Mouse (Mus musculus) kidney, postnatal 0 days (tissue): ENCODE measurements around the gene Tpcn1. TPM values are rescaled to one million over a fixed set of nuclear protein-coding genes. Genes with fewer than 3 reads are reported as not detected.
A peak's percentile ranks its signal among the peaks of the same experiment; 100 is the strongest.

ENCODE experiments used
- ATAC-seq: fragments of 200-750 bp; cut with Nextera tagmentation; replicated peaks from 2 replicates; pipeline ENCODE4 v1.8.0; 2017; ENCODE audit warnings: low read depth, moderate number of reproducible peaks, moderate TSS enrichment, moderate library complexity; ENCODE audit not compliant: low FRiP score
- DNase-seq: peaks from one replicate; pipeline ENCODE4 v3.0.0-alpha.2; 2016; ENCODE audit warnings: low spot score
- H3K27ac ChIP-seq: fragments of 300-500 bp; sonication (generic); 2 replicates; pipeline ENCODE4 v1.5.1; 2014; ENCODE audit warnings: mild to moderate bottlenecking
- H3K27me3 ChIP-seq: fragments of 300-500 bp; sonication (generic); 2 replicates; pipeline ENCODE4 v1.6.1; 2014; ENCODE audit warnings: low read length, mixed read lengths; ENCODE audit not compliant: insufficient read depth
- H3K36me3 ChIP-seq: fragments of 300-500 bp; sonication (generic); 2 replicates; pipeline ENCODE4 v1.6.1; 2014; ENCODE audit warnings: low read length, mixed read lengths; ENCODE audit not compliant: insufficient read depth
- H3K4me1 ChIP-seq: fragments of 300-500 bp; sonication (generic); replicated peaks from 2 replicates; pipeline ENCODE4 v1.6.1; 2014; ENCODE audit warnings: antibody characterized with exemption, low read length, mixed read lengths; ENCODE audit not compliant: insufficient read depth
- H3K4me2 ChIP-seq: fragments of 300-500 bp; sonication (generic); 2 replicates; pipeline ENCODE4 v1.6.1; 2014; ENCODE audit warnings: mild to moderate bottlenecking, low read length, moderate library complexity, mixed read lengths
- H3K4me3 ChIP-seq: fragments of 300-500 bp; sonication (generic); replicated peaks from 2 replicates; pipeline ENCODE4 v1.5.1; 2014; ENCODE audit warnings: low read depth, low read length
- H3K9ac ChIP-seq: fragments of 300-500 bp; sonication (generic); 2 replicates; pipeline ENCODE4 v1.6.1; 2014; ENCODE audit warnings: low read depth, low read length
- H3K9me3 ChIP-seq: fragments of 300-500 bp; sonication (generic); replicated peaks from 2 replicates; pipeline ENCODE4 v1.6.1; 2016; ENCODE audit warnings: low read length, inconsistent platforms, mixed read lengths
- CTCF ChIP-seq: IDR thresholded peaks from 2 replicates; pipeline ENCODE4 v1.5.1; 2016; ENCODE audit warnings: antibody characterized with exemption, low read depth, mild to moderate bottlenecking, moderate library complexity
- WGBS: fragments of 180-500 bp; shearing (Covaris S2); extraction: QIAGEN DNeasy Blood & Tissue Kit; methylation state at CpG from one replicate; pipeline ENCODE4 v1.1.7; 2014; 5-methylcytosine and 5-hydroxymethylcytosine counted together
- polyA plus RNA-seq: library from polyadenylated mRNA; unstranded; fragments of >200 nt; fragmentation: Nextera tagmentation; extraction: Ambion mirVana; gene quantifications from 2 replicates; pipeline ENCODE4 v1.2.1, GENCODE M21; 2015

The Tpcn1 gene
- polyA plus RNA-seq, 1 experiment from 2014 or later, result 35.4 TPM

DNA sequence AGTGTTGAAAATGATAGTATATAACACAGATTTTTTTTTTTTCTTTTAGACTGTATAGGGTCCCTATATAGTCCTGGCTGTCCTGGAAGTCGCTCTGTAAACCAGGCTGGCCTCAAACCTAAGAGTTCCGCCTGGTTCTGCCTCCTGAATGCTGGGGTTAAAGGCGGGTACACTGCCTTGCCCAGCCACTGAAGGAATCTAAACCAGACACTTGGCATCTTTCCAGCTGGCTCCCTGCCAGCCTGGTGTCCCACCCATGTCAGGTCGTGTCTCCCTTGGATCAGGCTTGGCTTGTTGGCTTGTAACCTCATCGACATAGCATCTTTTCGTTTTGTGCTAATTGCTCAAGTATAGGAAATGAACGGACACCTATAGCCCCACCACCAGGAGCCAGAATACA lies 40.2 kb upstream of the Tpcn1 start:
- no peak for DNase-seq
- H3K4me3 ChIP-seq, result no peak overlapping the region
- no peaks in the 10 kb centered on the region; the same call in 1 of the 2 replicates for H3K27me3 ChIP-seq
- ATAC-seq, result no peak
- no peak for TF ChIP-seq CTCF
- H3K27ac ChIP-seq, result no peak overlapping the region
- H3K9ac ChIP-seq, result no peak overlapping the region
- 53% methylated on average over 7 of the region's 7 CpGs for WGBS
- no peaks in the 10 kb centered on the region for H3K9me3 ChIP-seq
- H3K4me2 ChIP-seq, result no peak overlapping the region
- H3K4me1 ChIP-seq, result no peaks in the 10 kb centered on the region
- H3K36me3 ChIP-seq, result peaks cover 37% of the 10 kb centered on the region

DNA sequence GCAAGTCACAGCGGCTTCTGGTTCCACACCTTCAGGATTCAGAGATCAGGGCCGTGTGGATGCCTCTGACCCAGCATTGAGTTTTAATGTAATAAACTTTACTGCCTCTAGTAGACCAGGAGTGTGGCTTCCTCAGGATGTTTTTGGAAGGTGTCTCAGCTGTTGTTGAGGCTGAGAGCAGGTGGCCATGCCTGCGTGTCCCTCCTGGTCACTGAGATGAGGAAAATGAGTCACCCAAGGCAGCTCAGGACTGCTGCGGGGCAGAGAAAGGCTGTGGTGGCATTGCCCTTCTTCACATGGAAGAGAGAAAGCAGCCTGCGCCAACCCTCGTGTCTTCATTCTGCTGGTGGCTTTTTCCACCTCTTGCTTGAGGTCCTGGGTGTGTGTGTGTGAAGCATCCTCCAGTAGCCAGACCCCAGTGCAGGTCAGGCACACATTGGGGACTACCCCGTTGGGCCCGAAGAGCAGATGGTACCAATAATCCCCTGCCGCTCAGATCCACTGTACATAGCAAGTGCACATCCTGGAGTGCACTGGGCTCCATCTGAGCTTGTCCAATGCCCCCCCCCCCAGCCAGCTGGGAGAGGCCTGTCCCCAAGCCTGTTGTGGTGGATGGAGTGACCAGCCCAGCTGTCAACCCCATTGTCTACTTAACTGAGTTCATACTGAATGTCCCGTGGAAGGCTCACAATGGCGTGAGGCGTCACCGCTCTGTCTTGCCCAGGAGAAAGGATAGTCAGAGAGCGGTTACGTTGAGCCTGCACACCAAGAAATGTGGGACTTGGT lies 39.2 kb upstream of the Tpcn1 start:
- Histone ChIP-seq H3K27ac (no peak overlapping the region), H3K9ac (no peak overlapping the region), H3K27me3 (no peaks in the 10 kb centered on the region; the same call in 1 of the 2 replicates), H3K4me3 (no peak overlapping the region), H3K36me3 (peaks cover 45% of the 10 kb centered on the region), H3K4me2 (no peak overlapping the region), H3K4me1 (no peaks in the 10 kb centered on the region), H3K9me3 (no peaks in the 10 kb centered on the region)
- TF ChIP-seq CTCF, result no peak
- DNase-seq (no peak), ATAC-seq (no peak)
- WGBS, result 90% methylated on average over 15 of the region's 15 CpGs

DNA sequence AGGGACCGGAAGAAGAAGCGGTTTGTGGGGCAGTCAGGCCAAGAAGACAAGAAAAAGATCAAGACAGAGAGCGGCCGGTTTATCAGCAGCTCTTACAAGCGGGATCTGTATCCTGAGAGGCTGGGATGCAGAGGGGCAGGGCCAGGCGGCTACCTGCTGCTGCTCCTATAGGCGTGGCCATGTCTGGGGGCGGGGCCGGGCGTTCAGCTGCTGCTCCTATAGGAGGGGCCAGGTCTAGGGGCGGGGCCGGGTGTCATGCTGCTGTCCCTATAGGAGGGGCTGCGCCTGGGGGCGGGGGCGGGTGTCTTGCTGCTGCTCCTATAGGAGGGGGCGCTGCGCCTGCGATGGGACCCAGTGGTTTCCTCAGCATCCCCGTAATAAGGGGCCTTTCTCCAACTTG lies 37.9 kb upstream of the Tpcn1 start:
- TF ChIP-seq CTCF, result no peak
- H3K9me3 ChIP-seq, result no peaks in the 10 kb centered on the region
- no peak overlapping the region for H3K9ac ChIP-seq
- no peak overlapping the region for H3K27ac ChIP-seq
- ATAC-seq (peak; percentile 71), DNase-seq (peak; percentile 71)
- H3K36me3 ChIP-seq, result peaks cover 57% of the 10 kb centered on the region
- no peaks in the 10 kb centered on the region for H3K4me1 ChIP-seq
- no peak overlapping the region for H3K4me2 ChIP-seq
- no peak overlapping the region for H3K4me3 ChIP-seq
- no peaks in the 10 kb centered on the region; the same call in 1 of the 2 replicates for H3K27me3 ChIP-seq
- 47% methylated on average over 19 of the region's 19 CpGs for WGBS

DNA sequence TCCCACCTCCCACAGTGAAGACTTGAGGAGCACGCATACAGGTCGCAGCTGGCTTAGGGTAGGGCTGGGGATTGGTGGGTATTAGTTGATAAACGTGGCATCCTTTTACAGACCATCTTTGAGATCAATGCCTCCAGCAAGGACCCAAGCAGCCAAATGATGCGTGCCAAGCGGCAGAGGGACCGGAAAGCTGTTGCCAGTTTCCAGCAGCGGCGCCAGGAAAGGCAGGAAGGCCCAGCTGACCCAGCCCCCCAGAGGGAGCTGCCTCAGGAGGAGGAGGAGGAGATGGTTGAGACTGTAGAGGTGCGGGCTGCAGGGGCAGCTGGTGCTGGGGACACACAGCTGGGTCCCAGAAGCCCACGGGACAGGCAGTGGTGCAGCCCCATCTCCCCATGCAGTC lies 36.0 kb upstream of the Tpcn1 start:
- Histone ChIP-seq H3K4me2 (no peak overlapping the region), H3K9ac (no peak overlapping the region), H3K36me3 (peaks cover 70% of the 10 kb centered on the region), H3K27ac (no peak overlapping the region), H3K4me3 (no peak overlapping the region), H3K4me1 (no peaks in the 10 kb centered on the region), H3K27me3 (no peaks in the 10 kb centered on the region), H3K9me3 (no peaks in the 10 kb centered on the region)
- WGBS, result 87% methylated on average over 10 of the region's 10 CpGs
- no peak for TF ChIP-seq CTCF
- ATAC-seq (no peak), DNase-seq (no peak)

DNA sequence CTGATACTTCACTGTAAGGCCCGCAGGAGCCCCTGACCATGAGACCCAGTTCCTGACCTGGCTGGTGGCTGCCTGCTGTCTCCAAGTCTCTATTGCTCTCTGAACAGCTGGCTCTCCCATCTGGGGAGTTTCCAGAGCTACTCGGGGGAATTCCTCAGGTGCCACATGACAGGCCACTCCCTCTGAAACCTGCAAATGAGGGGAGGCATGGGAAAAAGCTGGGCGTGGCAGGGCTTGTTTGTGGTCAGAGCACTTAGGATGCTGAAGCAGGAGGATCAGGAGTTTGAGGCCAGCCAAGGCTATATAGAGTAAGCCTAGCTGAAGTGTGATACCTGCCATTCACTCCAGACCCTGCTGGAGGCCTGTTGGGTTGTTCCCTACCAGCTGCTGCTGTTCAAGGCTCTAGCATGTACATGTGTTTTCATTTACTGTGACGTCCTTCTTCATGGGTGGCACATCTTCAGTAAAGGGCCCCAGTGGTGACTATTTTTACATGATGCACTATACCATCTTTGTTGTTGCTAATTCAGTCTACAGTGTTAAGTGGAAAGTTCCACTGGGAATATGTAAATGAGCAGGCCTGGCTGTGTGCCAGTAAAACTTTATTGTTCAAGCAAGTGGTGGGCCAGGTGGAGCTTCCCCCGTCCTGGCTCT lies 33.9 kb upstream of the Tpcn1 start:
- 64% methylated on average over 5 of the region's 5 CpGs for WGBS
- Histone ChIP-seq H3K4me2 (no peak overlapping the region), H3K9ac (no peak overlapping the region), H3K27me3 (no peaks in the 10 kb centered on the region), H3K9me3 (no peaks in the 10 kb centered on the region), H3K27ac (no peak overlapping the region), H3K36me3 (peaks cover 86% of the 10 kb centered on the region), H3K4me3 (no peak overlapping the region), H3K4me1 (no peaks in the 10 kb centered on the region)
- no peak for TF ChIP-seq CTCF
- peak; percentile 28 for DNase-seq
- ATAC-seq, result no peak

DNA sequence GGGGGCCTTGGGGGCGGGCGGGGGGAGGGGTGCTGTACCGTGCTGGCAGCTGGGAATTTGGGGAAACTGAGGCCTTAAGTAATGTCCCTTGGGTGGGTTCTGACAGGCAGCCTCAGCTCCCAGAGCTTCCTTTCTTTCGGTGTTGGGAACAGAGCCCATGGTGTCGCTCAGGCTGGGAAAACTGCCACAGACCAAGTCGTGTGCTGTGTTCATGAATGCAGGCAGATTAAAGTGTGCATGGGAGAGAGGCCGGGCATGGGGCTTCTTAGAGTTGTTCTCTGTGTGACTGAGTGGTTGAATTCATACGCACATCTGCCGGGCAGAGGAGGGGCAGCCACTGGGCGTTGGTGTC lies 33.3 kb upstream of the Tpcn1 start:
- TF ChIP-seq CTCF, result no peak
- 90% methylated on average over 10 of the region's 10 CpGs for WGBS
- Histone ChIP-seq H3K4me2 (no peak overlapping the region), H3K27me3 (no peaks in the 10 kb centered on the region), H3K36me3 (peaks cover 86% of the 10 kb centered on the region), H3K4me3 (no peak overlapping the region), H3K4me1 (no peaks in the 10 kb centered on the region), H3K9ac (no peak overlapping the region), H3K27ac (no peak overlapping the region), H3K9me3 (no peaks in the 10 kb centered on the region)
- ATAC-seq (no peak), DNase-seq (no peak)
